Mouse (Mus musculus) limb, embryonic 14.5 days (tissue): ENCODE data around the gene Ppia. TPM values are rescaled to one million over a fixed set of nuclear protein-coding genes. Genes with fewer than 3 reads are reported as not detected.

Source experiments
- ATAC-seq: fragments of 200-750 bp; cut with Nextera tagmentation; 2 replicates; pipeline ENCODE4 v1.8.0; 2017; ENCODE audit warnings: low read depth, moderate number of reproducible peaks, moderate TSS enrichment; ENCODE audit not compliant: low FRiP score
- DNase-seq: peaks from one replicate; pipeline ENCODE4 v3.0.0-alpha.2; 2015; ENCODE audit warnings: low spot score
- H3K27ac ChIP-seq: fragments of 300-500 bp; sonication (generic); replicated peaks from 2 replicates; pipeline ENCODE4 v1.5.1; 2014; ENCODE audit warnings: low read depth, mild to moderate bottlenecking, low read length, moderate library complexity, mixed read lengths
- H3K27me3 ChIP-seq: fragments of 300-500 bp; sonication (generic); 2 replicates; pipeline ENCODE4 v1.6.1; 2014; ENCODE audit warnings: low read length, mixed read lengths; ENCODE audit not compliant: control insufficient read depth, insufficient read depth
- H3K36me3 ChIP-seq: fragments of 300-500 bp; sonication (generic); 2 replicates; pipeline ENCODE4 v1.6.1; 2014; ENCODE audit warnings: mild to moderate bottlenecking, low read length, moderate library complexity, mixed read lengths; ENCODE audit not compliant: control insufficient read depth, insufficient read depth
- H3K4me1 ChIP-seq: fragments of 300-500 bp; sonication (generic); 2 replicates; pipeline ENCODE4 v1.6.1; 2014; ENCODE audit warnings: antibody characterized with exemption, low read length, mixed read lengths; ENCODE audit not compliant: control insufficient read depth, insufficient read depth
- H3K4me2 ChIP-seq: fragments of 300-500 bp; sonication (generic); replicated peaks from 2 replicates; pipeline ENCODE4 v1.6.1; 2014; ENCODE audit warnings: low read depth, mild to moderate bottlenecking, low read length, moderate library complexity; ENCODE audit not compliant: severe bottlenecking
- H3K4me3 ChIP-seq: fragments of 300-500 bp; sonication (generic); replicated peaks from 2 replicates; pipeline ENCODE4 v1.5.1; 2014; ENCODE audit warnings: low read length
- H3K9ac ChIP-seq: fragments of 300-500 bp; sonication (generic); 2 replicates; pipeline ENCODE4 v1.6.1; 2014; ENCODE audit warnings: mild to moderate bottlenecking, low read depth, low read length, moderate library complexity; ENCODE audit not compliant: severe bottlenecking
- H3K9me3 ChIP-seq: fragments of 300-500 bp; sonication (generic); 2 replicates; pipeline ENCODE4 v1.6.1; 2016; ENCODE audit warnings: low read length; ENCODE audit not compliant: control insufficient read depth
- POLR2A ChIP-seq: fragments of 200-500 bp; IDR thresholded peaks from 2 replicates; pipeline ENCODE4 v1.8.0; 2012; ENCODE audit warnings: inconsistent platforms, mild to moderate bottlenecking, moderate library complexity, borderline replicate concordance; ENCODE audit not compliant: insufficient read depth, insufficient read length; ENCODE audit errors: extremely low read depth
- WGBS: fragments of 180-500 bp; shearing (Covaris S2); extraction: QIAGEN DNeasy Blood & Tissue Kit; methylation state at CpG from one replicate; pipeline ENCODE4 v1.1.7; 2014; 5-methylcytosine and 5-hydroxymethylcytosine counted together
- polyA plus RNA-seq, 2 experiments: library from polyadenylated mRNA; depleted of rRNA in 1 of 2; stranded (reverse) in 1 of 2; unstranded in 1 of 2; fragments of >200 nt; fragmentation: Nextera tagmentation in 1 of 2; extraction: Ambion mirVana in 1 of 2; gene quantifications; 2 replicates each; pipeline versions ENCODE4 v1.2.1 to v1.2.3; 2012 to 2014

Ppia gene
- polyA plus RNA-seq, 2 experiments, result 3,384 to 4,744 TPM

DNA sequence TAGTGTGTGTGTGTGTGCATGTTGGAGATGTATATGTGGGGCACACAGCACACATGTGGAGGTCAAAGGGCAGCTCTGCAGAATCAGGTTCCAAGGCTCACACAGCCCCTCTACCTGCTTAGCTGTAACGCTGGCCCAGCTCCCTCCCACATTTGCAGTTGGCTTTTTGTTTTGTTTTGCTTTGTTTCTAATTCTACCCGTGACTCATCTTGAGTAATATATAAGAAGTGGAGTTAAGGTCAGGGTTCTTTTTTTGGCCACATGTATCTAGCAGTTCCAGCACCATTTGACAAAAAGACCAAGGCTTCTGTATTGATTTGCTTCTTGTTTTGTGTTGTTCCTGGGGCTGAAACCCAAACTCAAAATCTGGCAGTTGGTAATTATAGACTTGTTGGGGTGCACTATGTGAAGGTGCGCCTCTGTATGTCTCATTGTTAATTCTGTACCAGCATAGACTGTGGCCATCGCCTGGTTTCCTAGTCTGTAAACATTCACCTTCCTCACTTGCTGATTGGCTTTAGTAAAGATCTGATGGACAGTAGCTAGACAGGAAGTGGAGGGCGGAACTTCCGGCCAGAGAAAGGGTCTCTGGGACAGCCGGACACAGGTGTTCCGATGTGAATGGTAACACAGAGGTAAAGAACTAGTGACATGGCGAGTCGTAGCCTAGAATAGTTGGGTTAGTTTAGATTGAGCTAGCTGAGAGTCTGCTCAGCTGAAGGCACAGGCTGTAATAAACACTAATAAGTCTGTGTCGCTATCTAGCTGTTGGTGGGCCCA lies 43.7 kb upstream of the Ppia start:
- ATAC-seq (no peak), DNase-seq (no peak)
- TF ChIP-seq POLR2A, result no peak
- Histone ChIP-seq H3K9me3 (no peaks in the 10 kb centered on the region), H3K36me3 (no peaks in the 10 kb centered on the region), H3K27ac (no peak overlapping the region), H3K4me3 (no peak overlapping the region), H3K4me1 (no peaks in the 10 kb centered on the region), H3K4me2 (no peak overlapping the region), H3K9ac (no peak overlapping the region), H3K27me3 (no peaks in the 10 kb centered on the region)
- 87% methylated on average over 11 of the region's 11 CpGs for WGBS

DNA sequence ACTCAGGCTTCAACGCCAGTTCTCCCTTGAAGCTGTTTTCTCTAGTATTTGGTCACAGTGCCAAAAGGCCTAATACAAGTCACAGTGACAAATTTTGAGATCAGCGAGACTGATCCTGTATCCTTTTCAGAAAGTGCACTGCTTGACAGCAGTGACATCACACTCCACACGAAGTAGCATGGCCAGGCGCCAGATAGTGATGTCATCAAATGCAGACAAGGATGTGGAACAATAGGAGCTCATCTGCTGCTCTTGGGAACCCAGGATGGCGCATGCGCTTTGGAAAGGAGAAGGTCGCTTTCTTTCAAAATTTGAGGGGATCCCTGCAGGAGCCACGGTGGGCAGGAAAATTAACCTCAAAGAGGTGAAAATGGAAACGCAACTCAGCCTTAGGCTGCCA lies 42.5 kb upstream of the Ppia start:
- Histone ChIP-seq H3K4me3 (no peak overlapping the region), H3K9me3 (no peaks in the 10 kb centered on the region), H3K4me1 (no peaks in the 10 kb centered on the region), H3K27me3 (no peaks in the 10 kb centered on the region), H3K9ac (no peak overlapping the region), H3K36me3 (no peaks in the 10 kb centered on the region), H3K4me2 (no peak overlapping the region), H3K27ac (no peak overlapping the region)
- ATAC-seq (no peak), DNase-seq (no peak)
- WGBS, result 90% methylated on average over 9 of the region's 9 CpGs
- TF ChIP-seq POLR2A, result no peak

DNA sequence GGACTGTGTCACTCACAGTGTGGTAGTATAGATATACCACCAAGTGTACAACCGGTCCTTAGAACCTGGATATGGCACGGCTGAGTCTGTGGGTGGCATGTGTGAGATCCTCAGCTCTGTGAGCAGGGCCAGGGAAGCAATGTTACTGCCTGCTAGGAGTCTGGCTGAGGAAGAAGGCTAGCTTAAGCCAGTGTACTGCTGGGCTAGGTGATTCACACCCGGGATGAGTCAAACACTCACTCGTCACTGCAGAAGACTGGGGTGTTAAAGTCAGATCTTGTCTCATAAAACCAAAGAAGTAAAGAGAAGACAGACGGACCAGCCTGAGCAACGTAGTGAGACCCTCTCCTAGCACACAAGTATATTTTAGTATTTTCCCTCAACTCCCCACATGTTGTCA lies 34.3 kb upstream of the Ppia start:
- Histone ChIP-seq H3K9ac (no peak overlapping the region), H3K9me3 (no peaks in the 10 kb centered on the region), H3K27me3 (no peaks in the 10 kb centered on the region), H3K4me3 (no peak overlapping the region), H3K36me3 (no peaks in the 10 kb centered on the region), H3K4me2 (no peak overlapping the region), H3K4me1 (no peaks in the 10 kb centered on the region), H3K27ac (no peak overlapping the region)
- DNase-seq (no peak), ATAC-seq (no peak)
- TF ChIP-seq POLR2A, result no peak
- 77% methylated on average over 6 of the region's 6 CpGs for WGBS

DNA sequence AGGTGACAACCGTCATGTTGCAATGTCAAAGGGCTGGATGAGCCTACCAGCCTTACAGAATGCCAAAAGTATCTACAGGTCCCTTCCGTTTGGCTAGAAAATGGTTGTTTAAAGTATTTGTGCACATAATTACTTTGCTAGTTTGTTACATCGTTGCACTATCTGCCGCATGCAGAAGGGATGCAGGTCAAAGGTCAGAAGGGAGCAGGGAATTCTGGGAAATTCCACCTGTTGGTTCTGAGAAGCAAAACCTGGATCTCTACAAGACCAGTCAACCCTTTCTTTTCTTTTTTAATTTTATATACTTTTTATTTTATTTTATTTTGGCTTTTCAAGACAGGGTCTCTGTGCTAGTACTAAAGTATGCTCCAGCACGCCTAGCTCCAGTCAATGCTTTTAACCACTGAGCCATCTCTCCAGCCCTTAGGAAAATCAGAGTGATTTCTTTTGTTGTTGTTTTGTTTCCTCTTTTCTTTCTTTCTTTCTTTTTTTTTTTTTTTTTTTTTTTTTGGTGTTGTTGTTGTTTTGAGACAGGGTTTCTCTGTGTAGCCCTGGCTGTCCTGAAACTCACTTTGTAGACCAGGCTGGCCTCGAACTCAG lies 27.0 kb upstream of the Ppia start:
- H3K4me2 ChIP-seq, result no peak overlapping the region
- no peak for TF ChIP-seq POLR2A
- H3K36me3 ChIP-seq, result peaks cover 10% of the 10 kb centered on the region
- ATAC-seq (no peak), DNase-seq (no peak)
- no peaks in the 10 kb centered on the region for H3K9me3 ChIP-seq
- 92% methylated on average over 6 of the region's 6 CpGs for WGBS
- 0 out of 2 replicates have a peak, but pooled peaks cover 7% of the 10 kb centered on the region for H3K4me1 ChIP-seq
- no peak overlapping the region for H3K9ac ChIP-seq
- no peak overlapping the region for H3K4me3 ChIP-seq
- H3K27me3 ChIP-seq, result no peaks in the 10 kb centered on the region
- H3K27ac ChIP-seq, result peak overlapping the region; percentile 86

DNA sequence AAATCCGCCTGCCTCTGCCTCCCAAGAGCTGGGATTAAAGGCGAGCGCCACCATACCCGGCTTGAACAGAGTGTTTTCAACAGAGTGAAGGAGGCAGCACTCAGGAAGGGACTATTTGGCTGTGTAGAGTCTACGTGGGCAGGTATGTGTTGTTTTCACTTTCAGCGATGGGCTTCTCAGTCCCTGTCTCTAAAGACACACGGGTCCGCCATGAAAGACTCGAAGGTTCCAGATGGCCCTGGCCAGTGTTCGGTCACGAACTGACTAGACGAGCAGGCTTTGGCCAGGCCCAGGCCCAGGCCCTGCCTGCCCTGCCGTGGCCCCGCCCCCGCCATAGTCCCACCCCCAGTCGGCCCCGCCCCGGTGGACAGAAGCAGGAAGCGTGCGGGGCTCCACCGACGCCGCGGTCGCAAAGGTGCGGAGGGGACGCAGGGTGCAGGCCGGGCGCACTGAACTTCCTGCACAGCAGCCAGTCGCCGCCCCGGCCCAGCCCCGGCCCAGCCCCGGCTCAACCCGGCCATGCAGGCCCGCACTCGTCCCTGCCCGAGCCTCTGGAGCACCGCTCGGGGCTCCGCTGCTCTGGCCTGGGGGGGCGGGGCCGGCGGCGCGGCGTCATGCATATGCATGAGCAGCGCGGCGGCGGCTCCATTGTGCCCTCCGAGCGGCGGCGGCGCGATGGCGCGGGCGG lies 26.4 kb upstream of the Ppia start, which contains the start of gene Zmiz2:
Gene Zmiz2, plus strand, starts transcription at position 349 of the 688 bp plus-strand sequence.
- ATAC-seq (peak; percentile 98), DNase-seq (peak; percentile 88)
- peak within 1 kb of the TSS; percentile 86 for H3K27ac ChIP-seq
- peak; percentile 62; the same call in 1 of the 2 replicates for TF ChIP-seq POLR2A
- no peaks in the 10 kb centered on the region for H3K9me3 ChIP-seq
- peak within 1 kb of the TSS; percentile 75 for H3K9ac ChIP-seq
- WGBS, result 8% methylated on average over 38 of the region's 60 CpGs
- H3K4me3 ChIP-seq, result peak within 1 kb of the TSS; percentile 81
- no peaks in the 10 kb centered on the region for H3K27me3 ChIP-seq
- H3K4me1 ChIP-seq, result 0 out of 2 replicates have a peak, but pooled peaks cover 7% of the 10 kb centered on the region
- peaks cover 14% of the 10 kb centered on the region for H3K36me3 ChIP-seq
- peak within 1 kb of the TSS; percentile 92 for H3K4me2 ChIP-seq
